Mouse (Mus musculus) monocyte, adult 2 months (primary cell): ENCODE measurements at regions not wholly inside any gene's neighbourhood (a gene's known extent, or its start where the extent isn't known, plus 50 kb on each side); places are given as distances from the start of the nearest gene placed in this dataset.

ENCODE experiments used
- DNase-seq, 2 experiments: peaks; one replicate each; pipeline ENCODE4 v3.0.0; 2022; ENCODE audit warnings: low spot score in 2 of 2, low read depth in 1 of 2

DNA sequence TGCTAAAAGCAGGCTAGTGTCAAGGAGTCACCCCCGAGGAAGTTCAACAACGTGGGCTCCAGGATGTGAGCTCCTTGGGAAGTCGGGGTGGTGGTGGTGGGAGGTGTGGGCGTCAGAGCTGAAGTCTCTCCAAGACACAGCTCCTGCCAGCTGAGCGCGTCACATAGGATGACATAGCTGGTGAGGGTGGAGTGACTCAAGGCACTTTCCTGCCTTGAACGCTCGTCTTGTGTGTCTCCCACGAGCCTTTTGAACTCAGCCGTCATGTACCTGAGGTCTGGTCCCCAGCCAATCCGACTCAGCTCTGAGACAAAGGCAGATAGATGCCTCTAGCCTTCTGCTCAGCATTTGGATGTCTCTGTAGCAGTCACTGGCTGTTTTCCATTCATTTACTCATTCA is 65.4 kb upstream of the 1600014C23Rik start:
- no peak for DNase-seq

GRCm38 (mm10) chr17:45798456-45798855 is 64.8 kb upstream of the 1600014C23Rik start:
- no peak for DNase-seq

- DNase-seq = no peak
Measured at GRCm38 (mm10) chr17:45797121-45797520, 63.5 kb upstream of the 1600014C23Rik start.

- DNase-seq = no peak
Measured at GRCm38 (mm10) chr17:45794926-45795325, 61.3 kb upstream of the 1600014C23Rik start.

DNA sequence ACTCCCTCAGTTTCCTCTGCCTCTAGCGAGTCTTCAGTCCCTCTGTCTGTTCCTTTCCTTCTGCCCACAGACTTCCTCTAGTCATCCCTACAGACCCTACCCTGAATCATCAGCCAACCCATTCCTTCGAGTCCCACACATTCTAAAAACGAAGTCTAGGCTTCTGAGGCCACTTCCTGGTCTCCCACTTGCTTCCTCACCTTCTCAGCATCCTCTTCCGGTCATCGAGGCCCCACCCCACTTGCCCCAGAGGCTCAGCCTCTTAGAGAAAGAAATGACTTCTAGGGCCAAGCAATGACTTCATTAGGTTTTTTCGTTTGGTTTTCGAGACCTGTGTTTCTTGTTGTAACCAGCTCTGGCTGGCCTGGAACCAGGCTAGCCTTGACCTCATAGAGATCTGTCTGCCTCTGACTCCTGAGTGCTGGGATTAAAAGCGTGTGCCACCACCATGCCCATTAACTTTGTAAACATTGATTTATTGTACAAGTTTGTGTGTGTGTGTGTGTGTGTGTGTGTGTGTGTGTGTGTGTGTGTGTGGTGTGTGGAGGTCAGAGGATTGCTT is 57.4 kb upstream of the 1600014C23Rik start:
- DNase-seq = no peak

DNA sequence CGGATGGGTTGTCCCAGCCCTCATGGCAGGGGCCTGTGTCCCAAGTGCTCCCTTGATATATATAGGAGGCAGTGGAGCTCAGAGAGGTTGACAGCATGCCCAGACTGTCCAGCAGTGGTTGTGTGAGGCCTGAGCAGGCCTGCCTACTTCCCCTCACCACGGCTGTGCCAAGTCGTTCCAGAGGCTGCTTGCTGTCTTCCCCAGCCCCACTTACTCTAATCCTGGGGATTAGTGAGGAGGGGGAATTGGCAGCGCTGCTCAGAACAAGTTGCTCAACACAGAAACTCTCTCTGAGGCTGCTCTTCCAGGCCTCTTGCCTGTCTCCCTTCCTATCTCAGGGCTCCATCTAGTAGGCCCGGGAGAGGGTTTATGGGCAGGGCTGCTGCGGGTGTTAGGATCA is 56.1 kb upstream of the 1600014C23Rik start:
- DNase-seq = no peak

DNA sequence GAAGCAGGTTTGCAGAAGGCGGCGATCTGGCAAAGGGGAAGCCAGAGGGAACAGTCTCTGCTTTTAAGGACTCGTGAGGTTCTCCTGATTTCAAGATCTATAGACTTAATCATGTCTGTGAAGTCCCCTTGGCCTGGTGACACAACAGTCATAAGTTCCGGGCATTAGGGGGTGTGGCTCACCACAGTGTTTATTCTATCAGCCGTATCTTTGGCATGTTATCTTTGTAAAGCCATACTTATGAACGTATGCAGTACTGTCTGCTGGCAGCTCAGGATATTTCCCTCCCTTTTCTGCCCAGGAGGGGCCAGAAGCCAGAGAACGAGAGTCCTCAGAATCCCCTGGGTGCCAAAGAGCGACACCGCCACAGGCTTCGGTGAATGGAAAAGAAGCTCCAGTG is 51.3 kb upstream of the 1600014C23Rik start:
- DNase-seq = no peak

DNA sequence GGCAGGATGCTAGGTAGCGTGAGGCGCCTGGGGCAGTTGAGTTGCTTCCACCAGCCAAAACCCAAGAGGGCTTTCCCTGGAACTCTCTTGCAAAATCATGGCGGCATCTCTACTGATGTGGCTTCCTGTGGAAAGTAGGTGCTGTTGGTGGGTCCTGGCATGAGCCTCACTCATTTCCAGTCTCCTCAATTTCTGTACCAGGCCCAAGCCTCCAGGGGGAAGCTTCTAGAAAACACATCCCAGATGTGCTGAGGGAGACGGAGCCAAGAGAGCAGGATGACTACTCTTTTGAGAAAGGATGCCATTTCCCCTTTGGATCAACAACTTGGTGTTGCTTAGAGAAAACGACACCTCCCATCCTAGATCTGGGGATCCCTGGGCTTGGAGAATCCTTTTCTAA is 50.9 kb upstream of the 1600014C23Rik start:
- DNase-seq = no peak
